Mouse (Mus musculus) common myeloid progenitor, adult 5-6 weeks (primary cell): Measurements from ENCODE around the gene Hist1h2bp. TPM values are rescaled to one million over a fixed set of nuclear protein-coding genes. Genes with fewer than 3 reads are reported as not detected.
"Not testable (repeated sequence)": the region's sequence is repeated elsewhere in the genome, so short reads cannot be mapped to it uniquely, and the experiment has no call there.

ENCODE experiments used
- ATAC-seq: replicated peaks from 2 replicates; pipeline ENCODE4 v1.8.0; 2016; ENCODE audit warnings: low read depth, mild to moderate bottlenecking, moderate TSS enrichment, inconsistent platforms; ENCODE audit not compliant: poor library complexity, severe bottlenecking
- total RNA-seq: library from RNA; stranded (forward); fragments of 200-1000, 187-1606 nt; gene quantifications from 2 replicates; pipeline ENCODE4 v1.2.3, GENCODE M21; 2017

The Hist1h2bp gene
- total RNA-seq, 1 experiment from 2014 or later = 70.4 TPM

GRCm38 (mm10) chr13:21782361-21783254 lies 4.7 kb upstream of the Hist1h2bp start:
- ATAC-seq = not testable (repeated sequence)

DNA sequence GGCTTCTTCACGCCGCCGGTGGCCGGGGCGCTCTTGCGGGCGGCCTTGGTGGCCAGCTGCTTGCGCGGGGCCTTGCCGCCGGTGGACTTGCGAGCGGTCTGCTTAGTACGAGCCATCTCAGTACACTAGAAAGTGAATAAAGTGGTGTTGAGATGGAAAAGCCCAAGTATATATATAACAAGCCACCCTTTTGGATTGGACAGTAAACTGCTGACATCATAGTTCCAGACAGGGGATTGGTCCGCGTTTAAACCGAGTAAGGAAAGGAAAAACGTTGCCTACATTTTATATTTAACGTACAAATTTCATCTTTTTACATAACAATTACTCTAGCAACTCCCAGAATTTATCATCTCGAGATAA lies 4.0 kb upstream of the Hist1h2bp start, which contains the start of gene Hist1h3i:
Gene Hist1h3i (minus strand): TSS at position 116 of the 363 bp plus-strand sequence.
- peak; percentile 33 for ATAC-seq

- ATAC-seq = no peak
These were observed 3.5 kb upstream of the Hist1h2bp start for GRCm38 (mm10) chr13:21783734-21784161.

DNA sequence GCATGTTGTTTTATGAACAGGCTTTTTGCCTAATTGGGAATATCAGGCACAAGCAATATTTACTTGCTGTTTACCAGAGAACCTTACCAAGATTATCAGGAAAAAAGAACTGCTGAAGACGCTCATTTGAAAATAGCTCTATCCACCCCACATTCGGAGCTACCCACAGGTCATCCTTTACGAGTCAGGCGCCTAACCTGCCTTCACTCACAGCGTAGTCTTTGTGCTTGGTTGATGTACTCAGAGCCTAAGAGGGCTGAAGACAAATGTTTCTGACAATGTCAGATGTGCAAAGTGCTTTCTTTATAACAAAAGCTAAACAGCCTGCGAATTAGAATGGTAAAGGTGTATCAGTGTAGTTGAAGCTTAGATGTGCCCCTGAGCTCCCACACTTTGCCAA lies 3.0 kb upstream of the Hist1h2bp start:
- ATAC-seq = no peak

GRCm38 (mm10) chr13:21786189-21786898 lies 917 bp upstream of the Hist1h2bp start:
- no peak for ATAC-seq

- no peak for ATAC-seq
These were observed 716 bp downstream of the Hist1h2bp start for GRCm38 (mm10) chr13:21787760-21788593.

DNA sequence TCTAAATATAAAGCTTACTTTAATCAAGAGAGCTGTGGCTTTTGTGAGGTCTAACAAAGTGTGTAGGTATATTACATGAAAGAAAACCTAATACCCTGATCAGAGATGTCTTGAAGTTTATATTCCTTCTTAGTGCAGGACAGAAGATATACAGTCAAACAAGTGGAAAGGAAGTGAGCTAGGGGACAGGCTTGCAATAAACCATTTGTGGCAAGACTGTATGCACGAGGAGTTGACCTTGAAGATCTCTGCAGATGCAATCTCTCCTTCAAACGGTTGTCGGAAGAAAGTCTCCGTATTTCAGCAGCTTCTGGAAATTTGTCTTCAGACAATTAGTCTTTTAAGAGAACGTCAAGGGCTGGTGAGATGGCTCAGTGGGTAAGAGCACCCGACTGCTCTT lies 2.7 kb downstream of the Hist1h2bp start:
- no peak for ATAC-seq

GRCm38 (mm10) chr13:21790601-21791283 lies 3.5 kb downstream of the Hist1h2bp start:
- no peak for ATAC-seq

DNA sequence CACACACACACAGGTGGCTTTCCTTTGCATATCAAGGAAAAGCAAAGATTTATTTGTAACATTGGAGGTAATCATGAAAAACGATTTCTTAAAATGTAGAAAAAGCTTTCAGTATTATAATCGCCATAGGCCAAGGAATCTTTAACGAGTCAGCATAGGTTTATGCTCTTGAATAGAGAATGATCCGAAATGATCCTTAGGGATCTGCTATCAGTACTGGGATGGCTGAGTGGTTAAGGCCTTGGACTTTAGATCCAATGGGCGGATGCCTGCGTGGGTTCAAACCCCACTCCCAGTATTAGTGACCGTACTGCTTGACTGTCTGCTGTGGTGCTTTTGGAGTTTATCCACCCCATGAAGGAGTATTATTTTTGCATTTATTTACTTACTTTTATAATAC lies 8.3 kb downstream of the Hist1h2bp start:
- ATAC-seq = no peak

- ATAC-seq = peak; percentile 98
These were observed 9.9 kb downstream of the Hist1h2bp start for GRCm38 (mm10) chr13:21797163-21797562.

DNA sequence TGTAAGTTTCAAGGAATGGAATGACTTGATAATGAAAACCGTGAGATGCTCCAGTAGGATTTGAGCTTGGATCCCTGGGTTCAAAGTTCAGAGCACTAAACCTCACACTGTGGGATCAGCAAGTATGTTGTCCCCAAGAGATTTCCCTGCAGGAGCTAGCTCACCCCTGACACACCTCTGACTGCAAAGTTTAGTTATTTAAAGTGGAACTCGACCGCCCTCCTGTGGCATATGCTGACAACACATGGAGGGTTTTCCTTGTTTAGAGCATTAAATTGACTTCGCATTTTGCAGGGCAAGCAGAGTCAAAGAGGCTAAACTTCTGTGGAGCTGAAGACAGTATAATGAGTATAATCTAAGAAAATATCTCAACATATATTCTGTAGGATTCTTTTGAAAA lies 15.8 kb downstream of the Hist1h2bp start:
- ATAC-seq = peak; percentile 94

DNA sequence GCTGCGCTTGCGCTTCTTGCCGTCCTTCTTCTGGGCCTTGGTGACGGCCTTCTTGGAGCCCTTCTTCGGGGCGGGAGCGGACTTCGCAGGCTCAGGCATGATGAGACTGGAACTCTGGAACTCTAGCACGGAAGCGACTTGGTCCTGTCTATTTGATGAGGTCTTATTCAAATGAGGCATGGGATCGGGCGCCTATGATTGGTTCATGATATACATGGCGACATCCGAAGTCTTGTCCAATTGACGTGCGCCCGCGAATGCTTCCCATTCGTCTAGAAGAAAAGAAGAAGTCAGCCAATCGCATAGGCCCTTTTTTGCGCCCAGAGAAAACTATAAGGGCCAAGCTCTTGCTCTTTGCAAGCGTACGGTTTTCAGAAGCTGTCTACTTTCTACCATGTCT lies 22.8 kb downstream of the Hist1h2bp start, which contains the start of the genes Hist1h2bq and Hist1h2ao:
Gene Hist1h2bq (minus strand): TSS at position 125 of the 400 bp plus-strand sequence.
Gene Hist1h2ao (plus strand): TSS at position 393 of the 400 bp plus-strand sequence.
- peak; percentile 78 for ATAC-seq

DNA sequence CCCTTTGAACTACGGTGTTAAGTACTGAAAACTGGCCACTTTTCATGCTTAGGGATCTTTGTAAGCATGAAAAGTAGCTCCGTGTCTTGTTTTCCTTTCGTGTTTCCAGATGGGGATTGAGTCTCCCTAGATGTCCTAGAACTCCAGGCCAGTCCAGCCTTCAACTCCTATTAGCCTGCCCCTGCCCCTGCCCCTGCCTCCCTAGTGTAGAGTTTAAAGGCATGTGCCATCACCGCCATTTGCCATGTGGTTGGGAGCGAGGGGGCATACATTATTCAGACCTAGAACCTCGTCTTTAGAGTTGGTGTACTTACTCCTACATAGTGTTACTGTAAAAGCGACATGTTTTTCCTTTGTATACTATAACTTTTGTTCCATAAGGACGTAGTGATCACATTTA lies 23.8 kb downstream of the Hist1h2bp start:
- peak; percentile 16 for ATAC-seq

- peak; percentile 52 for ATAC-seq
These were observed 24.3 kb downstream of the Hist1h2bp start, which contains the start of gene Hist1h4m for GRCm38 (mm10) chr13:21811539-21811938. Hist1h4m (plus strand) TSS chr13:21811746.

DNA sequence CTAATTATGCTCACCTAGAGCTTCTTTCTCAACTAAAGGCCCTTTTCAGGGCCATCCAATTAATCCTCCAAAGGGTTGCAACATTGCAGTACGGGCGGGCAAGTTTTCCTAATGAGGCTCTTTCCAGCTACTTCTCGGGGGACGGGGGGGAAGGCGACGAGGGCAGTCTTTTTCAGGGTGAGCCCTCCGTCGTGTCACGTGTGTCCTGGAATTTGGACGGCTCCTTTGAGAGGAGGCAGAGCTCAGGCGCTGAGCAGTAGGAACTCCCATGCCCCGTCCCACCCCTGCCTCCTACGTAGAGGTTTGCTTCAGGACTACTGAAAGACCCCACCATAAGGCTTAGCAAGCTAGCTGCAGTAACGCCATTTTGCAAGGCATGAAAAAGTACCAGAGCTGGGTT lies 24.8 kb downstream of the Hist1h2bp start:
- ATAC-seq = peak; percentile 36

DNA sequence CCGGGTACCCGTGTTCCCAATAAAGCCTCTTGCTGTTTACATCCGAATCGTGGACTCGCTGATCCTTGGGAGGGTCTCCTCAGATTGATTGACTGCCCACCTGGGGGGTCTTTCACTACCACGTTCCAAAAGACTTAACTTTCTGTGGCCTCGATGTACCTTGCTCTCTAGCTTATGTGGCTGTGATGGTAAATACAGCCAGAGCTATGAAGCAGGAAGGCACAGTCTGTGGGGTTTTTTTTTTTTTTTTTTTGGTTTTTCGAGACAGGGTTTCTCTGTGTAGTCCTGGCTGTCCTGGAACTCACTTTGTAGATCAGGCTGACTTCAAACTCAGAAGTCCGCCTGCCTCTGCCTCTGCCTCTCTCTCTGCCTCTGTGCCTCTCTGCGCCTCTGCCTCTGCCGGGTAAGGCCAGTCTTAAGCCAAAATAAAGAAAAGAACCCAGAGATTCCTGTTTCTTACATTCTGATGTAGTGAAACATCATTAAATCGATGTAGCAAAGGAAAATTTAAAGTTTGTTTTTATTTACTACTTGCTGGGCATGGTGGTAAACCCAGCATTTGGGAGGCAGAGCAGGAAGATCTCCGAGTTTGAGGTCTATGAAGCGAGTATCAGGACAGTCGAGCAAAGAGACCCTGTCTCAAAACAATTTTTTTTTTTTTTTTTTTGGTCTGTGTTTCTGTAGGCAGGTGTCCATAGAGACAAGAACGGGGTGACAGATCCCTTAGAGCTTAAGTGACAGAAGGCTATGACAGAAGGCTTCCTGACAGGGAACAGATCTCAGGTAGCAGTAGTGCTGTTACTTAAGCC lies 33.0 kb downstream of the Hist1h2bp start:
- ATAC-seq = peak; percentile 76

GRCm38 (mm10) chr13:21828511-21828910 lies 41.2 kb downstream of the Hist1h2bp start:
- no peak for ATAC-seq

DNA sequence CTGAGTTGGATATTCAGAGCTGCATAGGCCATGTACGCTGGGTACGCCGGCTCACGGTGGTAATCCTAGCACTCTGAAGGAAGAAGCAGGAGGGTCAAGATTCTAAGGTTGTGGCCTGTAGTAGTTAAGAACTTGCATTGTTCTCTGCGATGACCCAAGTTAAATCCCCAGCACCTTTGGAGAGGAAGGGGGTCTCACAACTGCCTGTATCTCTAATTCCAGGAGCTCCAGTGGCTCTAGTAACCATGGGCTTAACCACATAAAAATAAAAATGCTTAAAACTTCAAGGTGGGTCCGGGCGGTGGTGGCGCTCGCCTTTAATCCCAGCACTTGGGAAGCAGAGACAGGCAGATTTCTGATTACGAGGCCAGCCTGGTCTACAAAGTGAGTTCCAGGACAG lies 43.1 kb downstream of the Hist1h2bp start:
- ATAC-seq = no peak
